8 mouse cellular contexts compared by ENCODE assay signal in the genomic region with DNA sequence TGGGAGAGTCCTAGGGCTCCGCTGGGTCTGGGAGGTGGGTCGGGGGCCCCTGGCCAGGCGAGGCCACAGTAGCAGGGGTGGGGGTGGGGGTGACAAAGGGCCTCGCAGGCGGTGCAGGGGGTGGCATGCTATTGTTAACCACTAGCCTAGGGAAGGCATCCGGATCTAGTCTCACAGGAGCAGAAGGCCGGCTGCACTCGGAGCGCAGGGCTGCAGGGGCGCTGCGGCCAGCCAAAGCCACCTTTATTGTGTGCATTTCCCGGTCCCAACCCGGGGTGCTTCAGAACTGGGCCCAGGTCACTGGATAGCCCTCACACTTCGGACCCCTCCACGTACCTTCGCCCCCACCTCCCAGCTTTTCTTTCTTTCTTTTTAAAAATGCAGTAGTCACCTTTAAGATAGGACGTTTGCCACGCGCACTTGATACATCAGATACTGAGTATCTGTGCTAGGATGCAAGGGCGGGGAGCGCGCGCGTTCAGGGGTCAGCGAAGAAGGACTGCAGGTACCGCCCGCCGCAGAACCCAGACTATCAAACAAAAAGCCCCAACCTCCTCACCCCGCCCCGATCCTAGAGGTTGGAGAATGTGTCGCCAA. TPM values are rescaled to one million over a fixed set of nuclear protein-coding genes. Genes with fewer than 3 reads are reported as not detected.
DNase-seq lines count a peak whose midpoint lies in the region; ATAC-seq and TF ChIP-seq lines count a peak whose summit lies in the region.

No protein-coding gene starts in this region.

- under 1% methylated on average over 31 of the region's 31 CpGs for WGBS in heart, embryonic 13.5 days
- under 1% methylated on average over 31 of the region's 31 CpGs for WGBS in kidney, postnatal 0 days
- whole genome bisulfite sequencing in midbrain, embryonic 10.5 days = under 1% methylated on average over 31 of the region's 31 CpGs
- WGBS in stomach, embryonic 15.5 days = under 1% methylated on average over 30 of the region's 31 CpGs

- ATAC-seq in heart, embryonic 13.5 days (ENCODE audit: extremely low read depth, insufficient number of reproducible peaks, low FRiP score, low TSS enrichment) = 0 out of 2 replicates have a peak, but pooled peaks have one; percentile 5
- no peak; the same call in 1 of the 2 replicates for ATAC-seq in kidney, postnatal 0 days (replicated peaks; ENCODE audit: low FRiP score, low read depth)
- ATAC-seq in stomach, embryonic 15.5 days (ENCODE audit: insufficient read depth, low FRiP score, low read depth) = no peak
- no peak for ATAC-seq in granulocyte monocyte progenitor cell, adult 5-6 weeks (replicated peaks; ENCODE audit: poor library complexity, severe bottlenecking)

- peaks cover 70% of the 10 kb centered on the region for H3K27me3 ChIP-seq in heart, embryonic 13.5 days (replicated peaks)
- peaks cover 18% of the 10 kb centered on the region for H3K27me3 ChIP-seq in kidney, postnatal 0 days (ENCODE audit: insufficient read depth, low read length)
- H3K27me3 ChIP-seq in midbrain, embryonic 10.5 days (ENCODE audit: low read depth, poor library complexity, severe bottlenecking) = peaks cover 91% of the 10 kb centered on the region
- H3K27me3 ChIP-seq in stomach, embryonic 15.5 days (replicated peaks) = peaks cover 46% of the 10 kb centered on the region

- H3K4me3 ChIP-seq in heart, embryonic 13.5 days = peak overlapping the region; percentile 67
- peak overlapping the region; percentile 63 for H3K4me3 ChIP-seq in kidney, postnatal 0 days (replicated peaks; ENCODE audit: low read depth, low read length)
- peak overlapping the region; percentile 69 for H3K4me3 ChIP-seq in midbrain, embryonic 10.5 days
- peak overlapping the region; percentile 61 for H3K4me3 ChIP-seq in stomach, embryonic 15.5 days (replicated peaks)

- DNase-seq in thymus, postnatal 14 days = peak; percentile 8
- DNase-seq in thymus, postnatal 0 days (ENCODE audit: low spot score) = no peak
- peak; percentile 67 to 74 for DNase-seq in cerebellum, postnatal 36 days
- peak; percentile 51 for DNase-seq in kidney, postnatal 0 days (ENCODE audit: low spot score)
- peak; percentile 67 for DNase-seq in midbrain, embryonic 10.5 days (ENCODE audit: low spot score)

- TF ChIP-seq CTCF in kidney, postnatal 0 days (IDR thresholded peaks at IDR 0.05; ENCODE audit: low read depth) = 0 out of 2 replicates have a peak, but pooled peaks have one; percentile 16

- H3K27ac ChIP-seq in heart, embryonic 13.5 days (replicated peaks) = peak overlapping the region; percentile 77
- peak overlapping the region; percentile 72 for H3K27ac ChIP-seq in kidney, postnatal 0 days
- H3K27ac ChIP-seq in midbrain, embryonic 10.5 days (replicated peaks) = peak overlapping the region; percentile 70
- H3K27ac ChIP-seq in stomach, embryonic 15.5 days = peak overlapping the region; percentile 32; the same call in 1 of the 2 replicates

- H3K9ac ChIP-seq in heart, embryonic 13.5 days = peak overlapping the region; percentile 80
- peak overlapping the region; percentile 61 for H3K9ac ChIP-seq in kidney, postnatal 0 days (ENCODE audit: low read depth, low read length)
- H3K9ac ChIP-seq in stomach, embryonic 15.5 days = peak overlapping the region; percentile 42

- peaks cover 41% of the 10 kb centered on the region for H3K4me1 ChIP-seq in heart, embryonic 13.5 days
- peaks cover 10% of the 10 kb centered on the region; the same call in 1 of the 2 replicates for H3K4me1 ChIP-seq in kidney, postnatal 0 days (replicated peaks; ENCODE audit: insufficient read depth, low read length)
- peaks cover 59% of the 10 kb centered on the region for H3K4me1 ChIP-seq in midbrain, embryonic 10.5 days
- peaks cover 40% of the 10 kb centered on the region for H3K4me1 ChIP-seq in stomach, embryonic 15.5 days

- peak overlapping the region; percentile 95 for H3K4me2 ChIP-seq in heart, embryonic 13.5 days
- H3K4me2 ChIP-seq in kidney, postnatal 0 days (ENCODE audit: low read length) = peak overlapping the region; percentile 87
- H3K4me2 ChIP-seq in stomach, embryonic 15.5 days = peak overlapping the region; percentile 93

- no peaks in the 10 kb centered on the region for H3K9me3 ChIP-seq in heart, embryonic 13.5 days
- no peaks in the 10 kb centered on the region for H3K9me3 ChIP-seq in kidney, postnatal 0 days (replicated peaks; ENCODE audit: low read length)
- no peaks in the 10 kb centered on the region for H3K9me3 ChIP-seq in midbrain, embryonic 10.5 days (replicated peaks)
- H3K9me3 ChIP-seq in stomach, embryonic 15.5 days = no peaks in the 10 kb centered on the region

- H3K36me3 ChIP-seq in heart, embryonic 13.5 days = no peaks in the 10 kb centered on the region
- H3K36me3 ChIP-seq in kidney, postnatal 0 days (ENCODE audit: insufficient read depth, low read length) = no peaks in the 10 kb centered on the region
- H3K36me3 ChIP-seq in midbrain, embryonic 10.5 days = no peaks in the 10 kb centered on the region
- H3K36me3 ChIP-seq in stomach, embryonic 15.5 days = no peaks in the 10 kb centered on the region

RNA-seq across cellular contexts. Expression of gene Fgf9, which starts 5.2 kb away (rescaled TPM):
- 0.33 and 0.34 TPM in 2 replicates for polyA plus RNA-seq in thymus, postnatal 0 days (2015; fragmentation: Nextera tagmentation; extraction: Ambion mirVana)
- polyA plus RNA-seq in heart, embryonic 13.5 days (2015; fragmentation: Nextera tagmentation; extraction: Ambion mirVana) = 7.6 and 9.2 TPM in 2 replicates
- 15.3 and 16.3 TPM in 2 replicates for polyA plus RNA-seq in kidney, postnatal 0 days (2015; fragmentation: Nextera tagmentation; extraction: Ambion mirVana)
- polyA plus RNA-seq in midbrain, embryonic 10.5 days (2016; fragmentation: Nextera tagmentation; extraction: Ambion mirVana) = 0.70 and 1.8 TPM in 2 replicates
- polyA plus RNA-seq in stomach, embryonic 15.5 days (2015; fragmentation: Nextera tagmentation; extraction: Ambion mirVana) = 11.8 and 12.6 TPM in 2 replicates
- not detected in 2 replicates for total RNA-seq in granulocyte monocyte progenitor cell, adult 5-6 weeks (2014; fragmentation: Nextera tagmentation)
- total RNA-seq in granulocyte monocyte progenitor cell, adult 5-6 weeks (2017) = not detected in 2 replicates
